Mouse (Mus musculus): Measurements from ENCODE around the gene Slc2a12. TPM values are rescaled to one million over a fixed set of nuclear protein-coding genes. Genes with fewer than 3 reads are reported as not detected.

The Slc2a12 gene
- polyA plus RNA-seq, 1 experiment from 2014 or later: 1.4 TPM

DNA sequence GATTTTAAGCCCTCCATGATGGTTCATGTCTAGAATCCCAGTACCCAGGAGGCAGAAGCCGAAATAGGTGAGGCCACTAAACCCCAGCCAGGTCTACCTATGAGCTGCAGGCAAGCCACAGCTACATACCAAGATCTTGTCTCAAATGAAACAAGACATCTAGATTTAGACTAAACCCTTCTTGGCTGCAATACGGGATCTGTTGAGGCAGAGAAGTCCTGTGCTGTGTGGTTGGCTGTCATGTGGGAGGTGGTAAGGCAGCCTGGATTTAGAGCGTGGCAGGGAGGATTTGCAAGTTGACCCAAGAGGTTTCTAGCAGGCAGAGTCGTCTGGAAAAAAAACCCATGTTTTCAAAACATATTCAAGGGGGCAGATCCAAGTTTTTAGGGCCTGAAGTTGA lies 12.9 kb upstream of the Slc2a12 start:
- WGBS: 74% methylated on average over 4 of the region's 4 CpGs
- DNase-seq (ENCODE audit: extremely low spot score, low spot score): no peak
- H3K27ac ChIP-seq: no peak overlapping the region

GRCm38 (mm10) chr10:22633406-22634306 lies 11.2 kb upstream of the Slc2a12 start:
- H3K9me3 ChIP-seq: no peaks in the 10 kb centered on the region
- H3K4me1 ChIP-seq: peaks cover 18% of the 10 kb centered on the region
- no peaks in the 10 kb centered on the region for H3K27me3 ChIP-seq (ENCODE audit: poor library complexity, severe bottlenecking)
- 42% methylated on average over 6 of the region's 6 CpGs for WGBS
- no peaks in the 10 kb centered on the region for H3K36me3 ChIP-seq (replicated peaks)
- H3K27ac ChIP-seq: peak overlapping the region; percentile 73
- DNase-seq (ENCODE audit: extremely low spot score, low spot score): no peak
- no peak overlapping the region for H3K4me3 ChIP-seq

More for the DNA sequence above, 12.9 kb upstream of the Slc2a12 start:
- Histone ChIP-seq H3K27me3 (ENCODE audit: poor library complexity, severe bottlenecking) (no peaks in the 10 kb centered on the region), H3K4me1 (peaks cover 27% of the 10 kb centered on the region), H3K9me3 (no peaks in the 10 kb centered on the region), H3K4me3 (no peak overlapping the region), H3K36me3 (replicated peaks) (no peaks in the 10 kb centered on the region)

DNA sequence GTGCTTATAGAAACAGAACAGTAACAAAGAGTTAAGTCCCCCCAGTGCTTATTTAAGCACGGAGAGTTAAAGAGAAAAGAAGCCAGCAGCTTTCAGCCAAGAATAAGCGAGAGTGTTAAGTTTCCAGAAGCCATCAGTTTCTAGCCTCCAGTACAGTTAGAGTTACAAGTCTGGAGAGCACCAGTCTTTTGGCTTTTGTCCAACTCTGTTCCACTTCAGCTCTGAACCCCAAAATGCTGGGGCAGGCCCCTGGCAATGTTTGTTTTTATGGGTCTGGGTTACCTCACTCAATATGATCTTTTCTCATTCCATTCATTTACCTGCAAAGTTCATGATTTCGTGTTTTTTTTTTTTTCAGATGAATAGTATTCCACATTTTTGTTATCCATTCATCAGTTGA lies 7.6 kb upstream of the Slc2a12 start:
- no peaks in the 10 kb centered on the region for H3K27me3 ChIP-seq (ENCODE audit: poor library complexity, severe bottlenecking)
- H3K4me3 ChIP-seq: no peak overlapping the region
- DNase-seq (ENCODE audit: extremely low spot score, low spot score): no peak
- 44% methylated on average over 3 of the region's 3 CpGs for WGBS
- H3K9me3 ChIP-seq: no peaks in the 10 kb centered on the region
- peaks cover 17% of the 10 kb centered on the region for H3K4me1 ChIP-seq
- H3K27ac ChIP-seq: no peak overlapping the region
- H3K36me3 ChIP-seq (replicated peaks): no peaks in the 10 kb centered on the region

DNA sequence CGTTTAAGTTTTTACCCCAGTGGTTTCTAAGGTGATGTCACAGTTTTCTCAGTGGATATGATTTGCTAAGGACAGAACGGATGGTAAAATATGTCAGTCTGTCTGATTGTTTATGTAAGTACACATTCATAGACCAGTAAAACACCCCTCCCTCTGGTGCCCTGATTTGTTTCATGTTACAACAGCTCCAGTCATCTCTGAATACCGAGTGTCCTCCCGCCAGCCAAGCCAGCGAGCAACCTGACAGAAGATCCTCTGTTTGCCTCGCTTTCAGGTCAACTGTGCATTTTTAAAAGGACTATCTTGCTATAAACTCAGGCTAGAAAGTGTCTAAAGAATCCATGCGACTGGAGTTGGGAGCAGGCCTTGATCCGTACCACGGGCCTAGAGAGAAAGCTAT lies 640 bp upstream of the Slc2a12 start:
- H3K27ac ChIP-seq: peak overlapping the region; percentile 86
- no peaks in the 10 kb centered on the region for H3K9me3 ChIP-seq
- WGBS: 64% methylated on average over 9 of the region's 9 CpGs
- peaks cover 14% of the 10 kb centered on the region for H3K4me1 ChIP-seq
- H3K36me3 ChIP-seq (replicated peaks): no peaks in the 10 kb centered on the region
- peaks cover 6% of the 10 kb centered on the region; the same call in 1 of the 2 replicates for H3K27me3 ChIP-seq (ENCODE audit: poor library complexity, severe bottlenecking)
- peak overlapping the region; percentile 63; the same call in 1 of the 2 replicates for H3K4me3 ChIP-seq
- no peak for DNase-seq (ENCODE audit: extremely low spot score, low spot score)

GRCm38 (mm10) chr10:22648702-22649101 lies 3.9 kb downstream of the Slc2a12 start:
- 86% methylated on average over 4 of the region's 4 CpGs for WGBS
- Histone ChIP-seq H3K9me3 (no peaks in the 10 kb centered on the region), H3K27me3 (ENCODE audit: poor library complexity, severe bottlenecking) (peaks cover 6% of the 10 kb centered on the region; the same call in 1 of the 2 replicates), H3K4me3 (no peak overlapping the region), H3K4me1 (peaks cover 14% of the 10 kb centered on the region), H3K27ac (no peak overlapping the region), H3K36me3 (replicated peaks) (no peaks in the 10 kb centered on the region)
- DNase-seq (ENCODE audit: extremely low spot score, low spot score): no peak

GRCm38 (mm10) chr10:22653820-22654219 lies 9.0 kb downstream of the Slc2a12 start:
- 53% methylated on average over 6 of the region's 6 CpGs for WGBS
- H3K4me1 ChIP-seq: peaks cover 18% of the 10 kb centered on the region
- DNase-seq (ENCODE audit: extremely low spot score, low spot score): no peak
- H3K27me3 ChIP-seq (ENCODE audit: poor library complexity, severe bottlenecking): no peaks in the 10 kb centered on the region
- H3K9me3 ChIP-seq: no peaks in the 10 kb centered on the region
- no peak overlapping the region for H3K27ac ChIP-seq
- no peak overlapping the region for H3K4me3 ChIP-seq
- no peaks in the 10 kb centered on the region for H3K36me3 ChIP-seq (replicated peaks)

DNA sequence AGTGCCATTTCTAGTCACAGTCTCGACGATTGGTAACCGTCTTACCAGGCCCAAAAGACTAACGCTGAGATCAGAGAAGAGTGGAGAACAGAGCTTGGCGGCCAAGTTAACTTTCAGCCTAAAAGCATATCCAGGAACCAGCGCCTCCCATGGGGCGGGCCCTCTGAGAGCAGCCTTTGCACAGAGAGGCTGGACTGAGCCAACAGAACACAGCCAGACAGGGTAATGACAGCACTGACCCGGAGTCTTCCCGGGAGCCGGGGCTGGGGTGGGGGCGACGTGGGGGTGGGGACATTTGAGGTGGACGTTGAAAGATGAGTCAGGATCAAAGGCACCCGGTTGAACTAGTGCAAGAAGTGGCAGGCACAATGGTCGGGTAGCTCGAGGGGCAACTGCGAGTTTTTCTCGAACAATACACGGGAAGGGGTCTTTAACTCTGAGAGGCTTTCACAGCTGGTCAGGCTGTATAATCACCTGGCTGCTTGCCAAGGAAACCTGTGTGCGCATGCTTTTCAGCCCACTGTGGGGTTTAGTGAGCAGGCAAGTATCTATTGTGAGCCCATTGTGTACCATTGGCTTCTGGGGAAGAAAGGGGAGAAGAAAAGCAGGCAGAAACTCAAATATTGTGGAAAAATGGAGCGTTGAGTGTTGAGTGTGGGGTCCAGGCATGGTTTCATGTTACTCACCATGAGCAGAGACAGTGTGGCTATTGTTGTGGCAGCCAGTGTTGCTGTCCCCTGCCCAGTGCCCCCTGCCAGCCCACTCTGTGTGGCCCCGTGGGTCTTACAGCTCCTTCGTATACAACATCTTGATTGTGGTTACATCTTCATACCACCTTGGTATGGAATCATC lies 13.9 kb downstream of the Slc2a12 start:
- H3K9me3 ChIP-seq: no peaks in the 10 kb centered on the region
- 39% methylated on average over 23 of the region's 23 CpGs for WGBS
- peak overlapping the region; percentile 26; the same call in 1 of the 2 replicates for H3K4me3 ChIP-seq

GRCm38 (mm10) chr10:22659386-22659725 lies 14.5 kb downstream of the Slc2a12 start:
- Histone ChIP-seq H3K4me3 (no peak overlapping the region), H3K27ac (peak overlapping the region; percentile 77)
- 89% methylated on average over 10 of the region's 10 CpGs for WGBS

More for the DNA sequence above, 13.9 kb downstream of the Slc2a12 start:
- peak; percentile 62 for DNase-seq (ENCODE audit: extremely low spot score, low spot score)
- Histone ChIP-seq H3K36me3 (replicated peaks) (no peaks in the 10 kb centered on the region), H3K4me1 (peaks cover 26% of the 10 kb centered on the region), H3K27me3 (ENCODE audit: poor library complexity, severe bottlenecking) (no peaks in the 10 kb centered on the region), H3K27ac (peak overlapping the region; percentile 77)

GRCm38 (mm10) chr10:22660286-22661000 lies 15.6 kb downstream of the Slc2a12 start:
- Histone ChIP-seq H3K27ac (no peak overlapping the region), H3K4me1 (peaks cover 21% of the 10 kb centered on the region), H3K36me3 (replicated peaks) (no peaks in the 10 kb centered on the region), H3K9me3 (no peaks in the 10 kb centered on the region), H3K27me3 (ENCODE audit: poor library complexity, severe bottlenecking) (no peaks in the 10 kb centered on the region), H3K4me3 (no peak overlapping the region)
- no peak for DNase-seq (ENCODE audit: extremely low spot score, low spot score)
- 89% methylated on average over 5 of the region's 5 CpGs for WGBS

More at GRCm38 (mm10) chr10:22659386-22659725, 14.5 kb downstream of the Slc2a12 start:
- Histone ChIP-seq H3K9me3 (no peaks in the 10 kb centered on the region), H3K27me3 (ENCODE audit: poor library complexity, severe bottlenecking) (no peaks in the 10 kb centered on the region), H3K36me3 (replicated peaks) (no peaks in the 10 kb centered on the region), H3K4me1 (peaks cover 21% of the 10 kb centered on the region)
- no peak for DNase-seq (ENCODE audit: extremely low spot score, low spot score)

GRCm38 (mm10) chr10:22668509-22668908 lies 23.7 kb downstream of the Slc2a12 start:
- Histone ChIP-seq H3K27me3 (ENCODE audit: poor library complexity, severe bottlenecking) (no peaks in the 10 kb centered on the region), H3K9me3 (no peaks in the 10 kb centered on the region), H3K27ac (no peak overlapping the region), H3K36me3 (replicated peaks) (no peaks in the 10 kb centered on the region), H3K4me3 (no peak overlapping the region), H3K4me1 (no peaks in the 10 kb centered on the region)
- no peak for DNase-seq (ENCODE audit: extremely low spot score, low spot score)
- WGBS: 95% methylated on average over 13 of the region's 13 CpGs

- no peak for DNase-seq (ENCODE audit: extremely low spot score, low spot score)
- Histone ChIP-seq H3K4me1 (peaks cover 11% of the 10 kb centered on the region), H3K27ac (no peak overlapping the region), H3K27me3 (ENCODE audit: poor library complexity, severe bottlenecking) (no peaks in the 10 kb centered on the region), H3K36me3 (replicated peaks) (no peaks in the 10 kb centered on the region), H3K4me3 (no peak overlapping the region), H3K9me3 (no peaks in the 10 kb centered on the region)
- 92% methylated on average over 8 of the region's 8 CpGs for WGBS
These were observed 29.4 kb downstream of the Slc2a12 start for GRCm38 (mm10) chr10:22674176-22674575.

DNA sequence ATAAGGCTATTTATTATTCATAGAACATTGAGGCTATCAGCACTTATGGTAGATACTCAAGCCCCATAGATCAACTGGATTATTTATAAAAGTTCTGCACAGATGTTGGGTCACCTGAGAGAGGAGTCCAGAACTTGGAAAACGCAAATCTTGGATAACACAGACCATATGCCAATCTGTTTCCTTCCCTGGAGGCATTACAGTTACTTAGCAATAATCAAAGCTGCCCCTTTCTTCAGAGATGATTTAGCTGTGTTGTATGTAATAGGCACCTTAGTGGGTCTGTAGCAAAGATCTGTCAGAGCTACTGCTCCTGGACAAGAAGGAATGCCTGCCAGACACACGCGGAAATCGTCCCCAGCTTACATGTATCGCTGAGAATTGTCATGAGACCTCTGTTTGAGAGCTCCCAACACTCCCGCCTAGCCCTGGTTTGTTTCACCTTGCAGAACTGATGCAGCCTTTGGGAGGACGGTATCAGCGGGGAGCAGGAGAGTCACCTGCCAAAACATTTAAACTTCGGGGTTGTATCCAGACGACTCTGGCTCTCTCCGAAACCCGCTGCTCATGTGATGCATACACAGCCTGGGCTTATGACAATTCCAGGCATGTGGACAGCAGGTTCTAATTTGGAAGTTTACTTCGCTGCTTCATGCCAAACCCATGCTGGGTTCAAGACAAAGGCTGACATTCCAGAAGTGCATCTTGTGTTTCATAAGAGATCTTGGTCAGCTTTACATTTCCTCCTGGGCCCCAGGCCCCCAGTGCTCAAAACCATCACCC lies 31.2 kb downstream of the Slc2a12 start:
- no peaks in the 10 kb centered on the region for H3K36me3 ChIP-seq (replicated peaks)
- WGBS: 73% methylated on average over 13 of the region's 13 CpGs
- H3K27me3 ChIP-seq (ENCODE audit: poor library complexity, severe bottlenecking): no peaks in the 10 kb centered on the region
- H3K27ac ChIP-seq: peak overlapping the region; percentile 25; the same call in 1 of the 2 replicates
- H3K4me1 ChIP-seq: peaks cover 11% of the 10 kb centered on the region
- H3K9me3 ChIP-seq: no peaks in the 10 kb centered on the region
- DNase-seq (ENCODE audit: extremely low spot score, low spot score): no peak
- H3K4me3 ChIP-seq: no peak overlapping the region

All from forebrain, embryonic 10.5 days (tissue).